Mouse (Mus musculus) heart, postnatal 0 days (tissue): ENCODE measurements around the gene Atp6v0a1. TPM values are rescaled to one million over a fixed set of nuclear protein-coding genes. Genes with fewer than 3 reads are reported as not detected.
A peak's percentile ranks its signal among the peaks of the same experiment; 100 is the strongest.

ENCODE experiments used
- ATAC-seq: fragments of 200-750 bp; cut with Nextera tagmentation; 2 replicates; pipeline ENCODE4 v1.8.0; 2017; ENCODE audit warnings: low read depth, moderate number of reproducible peaks, moderate library complexity; ENCODE audit not compliant: insufficient read depth
- DNase-seq: peaks from one replicate; pipeline ENCODE4 v3.0.0-alpha.2; 2016; ENCODE audit warnings: low spot score
- H3K27ac ChIP-seq: fragments of 300-500 bp; sonication (generic); 2 replicates; pipeline ENCODE4 v1.5.1; 2014; ENCODE audit warnings: low read depth, mild to moderate bottlenecking
- H3K27me3 ChIP-seq: fragments of 300-500 bp; sonication (generic); 2 replicates; pipeline ENCODE4 v1.6.1; 2014; ENCODE audit warnings: low read length, mixed read lengths; ENCODE audit not compliant: control insufficient read depth, insufficient read depth
- H3K36me3 ChIP-seq: fragments of 300-500 bp; sonication (generic); replicated peaks from 2 replicates; pipeline ENCODE4 v1.6.1; 2014; ENCODE audit warnings: low read length, mixed read lengths; ENCODE audit not compliant: control insufficient read depth, insufficient read depth
- H3K4me1 ChIP-seq: fragments of 300-500 bp; sonication (generic); 2 replicates; pipeline ENCODE4 v1.6.1; 2014; ENCODE audit warnings: antibody characterized with exemption; ENCODE audit not compliant: control insufficient read depth, insufficient read depth
- H3K4me2 ChIP-seq: fragments of 300-500 bp; sonication (generic); 2 replicates; pipeline ENCODE4 v1.6.1; 2014; ENCODE audit warnings: low read depth, mild to moderate bottlenecking, low read length, moderate library complexity
- H3K4me3 ChIP-seq: fragments of 300-500 bp; sonication (generic); 2 replicates; pipeline ENCODE4 v1.5.1; 2014; ENCODE audit warnings: low read depth, low read length
- H3K9ac ChIP-seq: fragments of 300-500 bp; sonication (generic); replicated peaks from 2 replicates; pipeline ENCODE4 v1.6.1; 2014; ENCODE audit warnings: low read depth, low read length, mixed read lengths
- H3K9me3 ChIP-seq: fragments of 300-500 bp; sonication (generic); replicated peaks from 2 replicates; pipeline ENCODE4 v1.6.1; 2016; ENCODE audit warnings: low read length; ENCODE audit not compliant: control insufficient read depth
- CTCF ChIP-seq: IDR thresholded peaks from 2 replicates; pipeline ENCODE4 v1.5.1; 2016; ENCODE audit warnings: antibody characterized with exemption, control low read depth, low read depth
- EP300 ChIP-seq: IDR thresholded peaks from 2 replicates; pipeline ENCODE4 v1.6.1; 2016; ENCODE audit warnings: antibody characterized with exemption, low read depth
- WGBS: fragments of 180-500 bp; shearing (Covaris S2); extraction: QIAGEN DNeasy Blood & Tissue Kit; methylation state at CpG from one replicate; pipeline ENCODE4 v1.1.7; 2014; 5-methylcytosine and 5-hydroxymethylcytosine counted together
- polyA plus RNA-seq: library from polyadenylated mRNA; unstranded; fragments of >200 nt; fragmentation: Nextera tagmentation; extraction: Ambion mirVana; gene quantifications from 2 replicates; pipeline ENCODE4 v1.2.1, GENCODE M21; 2015
- total RNA-seq: library from RNA; depleted of rRNA; stranded (reverse); fragments of >200 nt; gene quantifications from 2 replicates; pipeline ENCODE4 v1.2.3, GENCODE M21; 2014; ENCODE audit warnings: low replicate concordance; rRNA removed

The Atp6v0a1 gene
- total RNA-seq (57.0 and 57.1 TPM in 2 replicates), polyA plus RNA-seq (49.2 and 50.3 TPM in 2 replicates)

- Histone ChIP-seq H3K9me3 (no peaks in the 10 kb centered on the region), H3K36me3 (peaks cover 21% of the 10 kb centered on the region), H3K27me3 (no peaks in the 10 kb centered on the region), H3K9ac (peak within 1 kb of the TSS; percentile 82), H3K4me1 (peaks cover 13% of the 10 kb centered on the region), H3K4me2 (peak within 1 kb of the TSS; percentile 79), H3K27ac (peak within 1 kb of the TSS; percentile 93), H3K4me3 (peak within 1 kb of the TSS; percentile 77)
- peak; percentile 100 for ATAC-seq
- WGBS: under 1% methylated on average over 44 of the region's 44 CpGs
- TF ChIP-seq CTCF (no peak), EP300 (peak; percentile 75)
- peak; percentile 98 for DNase-seq
Measured at GRCm38 (mm10) chr11:101009046-101009887, at the start of gene Atp6v0a1. Gene Atp6v0a1 (plus strand): TSS chr11:101009452.

- H3K4me3 ChIP-seq: peak overlapping the region; percentile 17; the same call in 1 of the 2 replicates
- H3K27me3 ChIP-seq: no peaks in the 10 kb centered on the region
- H3K9me3 ChIP-seq: no peaks in the 10 kb centered on the region
- TF ChIP-seq EP300 (no peak), CTCF (peak; percentile 60)
- peak; percentile 83 for DNase-seq
- 7% methylated on average over 14 of the region's 14 CpGs for WGBS
- peaks cover 39% of the 10 kb centered on the region for H3K4me1 ChIP-seq
- H3K4me2 ChIP-seq: peak overlapping the region; percentile 36
- H3K9ac ChIP-seq: no peak overlapping the region
- H3K27ac ChIP-seq: peak overlapping the region; percentile 98; the same call in 1 of the 2 replicates
- peaks cover 46% of the 10 kb centered on the region for H3K36me3 ChIP-seq
- ATAC-seq: no peak
Measured at GRCm38 (mm10) chr11:100959464-100959810, 49.8 kb upstream of the Atp6v0a1 start.

GRCm38 (mm10) chr11:100959826-100960225 is 49.4 kb upstream of the Atp6v0a1 start:
- ATAC-seq (no peak), DNase-seq (peak; percentile 42)
- WGBS: 27% methylated on average over 3 of the region's 3 CpGs
- TF ChIP-seq CTCF (no peak), EP300 (no peak)
- Histone ChIP-seq H3K36me3 (peaks cover 50% of the 10 kb centered on the region), H3K4me3 (peak overlapping the region; percentile 17; the same call in 1 of the 2 replicates), H3K4me2 (peak overlapping the region; percentile 36), H3K9me3 (no peaks in the 10 kb centered on the region), H3K9ac (no peak overlapping the region), H3K4me1 (peaks cover 43% of the 10 kb centered on the region), H3K27me3 (no peaks in the 10 kb centered on the region), H3K27ac (peak overlapping the region; percentile 98)

GRCm38 (mm10) chr11:100960540-100960939 is 48.7 kb upstream of the Atp6v0a1 start:
- Histone ChIP-seq H3K9me3 (no peaks in the 10 kb centered on the region), H3K4me1 (peaks cover 50% of the 10 kb centered on the region), H3K27me3 (no peaks in the 10 kb centered on the region), H3K9ac (no peak overlapping the region), H3K27ac (peak overlapping the region; percentile 98), H3K36me3 (peaks cover 52% of the 10 kb centered on the region), H3K4me3 (no peak overlapping the region), H3K4me2 (peak overlapping the region; percentile 36)
- DNase-seq: peak; percentile 85
- TF ChIP-seq CTCF: no peak
- peak; percentile 50; the same call in 1 of the 2 replicates for TF ChIP-seq EP300
- 11% methylated on average over 6 of the region's 6 CpGs for WGBS
- peak; percentile 69 for ATAC-seq

GRCm38 (mm10) chr11:100962371-100962911 is 46.8 kb upstream of the Atp6v0a1 start:
- Histone ChIP-seq H3K36me3 (peaks cover 35% of the 10 kb centered on the region), H3K9me3 (no peaks in the 10 kb centered on the region), H3K27ac (peak overlapping the region; percentile 98), H3K27me3 (no peaks in the 10 kb centered on the region), H3K9ac (peak overlapping the region; percentile 28; the same call in 1 of the 2 replicates), H3K4me2 (peak overlapping the region; percentile 16), H3K4me1 (peaks cover 69% of the 10 kb centered on the region), H3K4me3 (no peak overlapping the region)
- 24% methylated on average over 9 of the region's 9 CpGs for WGBS
- TF ChIP-seq EP300 (peak; percentile 81), CTCF (no peak)
- DNase-seq (peak; percentile 69), ATAC-seq (peak; percentile 55)
